Mouse (Mus musculus): ENCODE data around the gene Ppp2r3a. TPM values are rescaled to one million over a fixed set of nuclear protein-coding genes. Genes with fewer than 3 reads are reported as not detected.

The Ppp2r3a gene
- polyA plus RNA-seq, 1 experiment from 2014 or later, result 15.3 TPM

DNA sequence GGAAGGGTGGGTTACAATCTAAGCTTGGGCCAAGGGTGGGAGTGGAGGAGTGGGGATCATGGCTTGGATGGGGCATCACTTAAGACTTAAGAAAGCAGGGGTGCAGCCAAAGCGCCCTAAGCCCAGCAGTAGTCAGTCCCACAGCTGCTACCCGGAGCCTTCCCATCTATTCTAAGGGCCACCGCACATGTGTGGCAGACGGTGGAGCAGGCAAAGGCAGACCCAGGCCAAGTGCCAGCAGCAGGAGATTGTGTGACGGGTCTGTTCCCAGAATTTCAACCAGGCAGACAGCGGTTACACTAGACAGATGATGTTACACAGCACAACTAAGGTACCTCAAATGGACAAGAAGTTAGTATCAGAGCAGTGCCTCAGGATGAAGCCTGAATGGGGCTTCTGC, 29.3 kb upstream of the Ppp2r3a start:
- Histone ChIP-seq H3K4me3 (no peak overlapping the region), H3K9ac (no peak overlapping the region), H3K4me2 (no peak overlapping the region), H3K27ac (no peak overlapping the region), H3K36me3 (no peaks in the 10 kb centered on the region), H3K4me1 (no peaks in the 10 kb centered on the region), H3K27me3 (no peaks in the 10 kb centered on the region), H3K9me3 (no peaks in the 10 kb centered on the region)
- 81% methylated on average over 6 of the region's 6 CpGs for WGBS
- ATAC-seq (ENCODE audit: insufficient number of reproducible peaks, insufficient read depth, low FRiP score, low TSS enrichment, low read depth), result no peak

GRCm38 (mm10) chr9:101280211-101280610, 28.6 kb upstream of the Ppp2r3a start:
- Histone ChIP-seq H3K4me2 (no peak overlapping the region), H3K9me3 (no peaks in the 10 kb centered on the region), H3K36me3 (no peaks in the 10 kb centered on the region), H3K27me3 (no peaks in the 10 kb centered on the region), H3K27ac (no peak overlapping the region), H3K9ac (no peak overlapping the region), H3K4me3 (no peak overlapping the region), H3K4me1 (no peaks in the 10 kb centered on the region)
- no peak for ATAC-seq (ENCODE audit: insufficient number of reproducible peaks, insufficient read depth, low FRiP score, low TSS enrichment, low read depth)
- 52% methylated on average over 10 of the region's 10 CpGs for WGBS

DNA sequence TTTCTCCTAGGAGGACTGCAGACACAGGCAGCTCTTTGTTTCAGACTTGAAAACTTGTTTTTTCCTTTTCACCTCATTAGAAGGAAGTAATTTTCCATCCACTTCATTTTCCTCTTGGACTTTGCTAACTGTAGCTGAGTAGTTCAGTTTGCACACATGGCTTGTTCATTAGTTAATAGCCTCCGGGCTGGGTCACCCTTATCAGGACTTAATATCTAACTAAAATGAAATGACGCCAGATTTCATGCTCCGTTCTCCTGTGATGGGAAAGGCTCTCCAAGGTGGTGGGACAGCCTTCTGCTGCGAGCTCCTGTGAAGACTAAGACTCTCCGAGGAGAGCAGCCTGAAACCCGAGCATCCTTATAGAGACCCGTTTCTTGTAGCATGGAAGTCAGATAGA, 21.1 kb upstream of the Ppp2r3a start:
- no peak for ATAC-seq (ENCODE audit: insufficient number of reproducible peaks, insufficient read depth, low FRiP score, low TSS enrichment, low read depth)
- whole genome bisulfite sequencing, result 46% methylated on average over 7 of the region's 7 CpGs
- no peaks in the 10 kb centered on the region for H3K9me3 ChIP-seq

DNA sequence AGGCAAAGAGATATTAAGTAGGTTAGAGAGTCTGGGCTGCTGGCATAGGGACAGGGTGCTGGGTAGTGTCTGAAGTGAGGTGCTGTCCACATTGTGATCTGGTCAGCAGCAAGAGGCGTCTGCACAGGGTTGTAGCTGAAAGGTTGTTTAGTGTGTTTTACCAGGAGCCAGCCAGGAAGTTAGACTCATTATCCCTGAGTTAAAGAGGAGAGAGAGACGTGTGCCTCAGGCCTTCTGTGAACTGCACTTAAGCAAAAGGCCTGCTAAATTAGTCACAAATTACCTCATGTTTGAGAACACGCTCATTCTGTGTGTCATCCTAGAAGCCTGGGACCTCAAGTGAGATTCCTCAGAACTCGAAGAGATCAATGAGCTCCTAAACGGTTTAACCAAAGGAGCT, 18.4 kb upstream of the Ppp2r3a start:
- 26% methylated on average over 5 of the region's 5 CpGs for WGBS
- Histone ChIP-seq H3K9ac (no peak overlapping the region), H3K4me3 (no peak overlapping the region), H3K27me3 (no peaks in the 10 kb centered on the region), H3K4me2 (no peak overlapping the region), H3K36me3 (no peaks in the 10 kb centered on the region), H3K9me3 (no peaks in the 10 kb centered on the region), H3K27ac (no peak overlapping the region), H3K4me1 (peaks cover 12% of the 10 kb centered on the region; the same call in 1 of the 2 replicates)
- no peak for ATAC-seq (ENCODE audit: insufficient number of reproducible peaks, insufficient read depth, low FRiP score, low TSS enrichment, low read depth)

More for the DNA sequence above, 21.1 kb upstream of the Ppp2r3a start:
- Histone ChIP-seq H3K36me3 (no peaks in the 10 kb centered on the region), H3K27ac (no peak overlapping the region), H3K4me1 (no peaks in the 10 kb centered on the region), H3K9ac (no peak overlapping the region), H3K27me3 (no peaks in the 10 kb centered on the region), H3K4me2 (no peak overlapping the region), H3K4me3 (no peak overlapping the region)

GRCm38 (mm10) chr9:101266043-101266442, 14.4 kb upstream of the Ppp2r3a start:
- H3K27me3 ChIP-seq, result no peaks in the 10 kb centered on the region
- 0 out of 2 replicates have a peak overlapping the region, but pooled peaks have one; percentile 58 for H3K27ac ChIP-seq
- 37% methylated on average over 8 of the region's 8 CpGs for WGBS
- no peaks in the 10 kb centered on the region for H3K9me3 ChIP-seq
- H3K4me1 ChIP-seq, result peaks cover 25% of the 10 kb centered on the region
- H3K9ac ChIP-seq, result no peak overlapping the region
- no peaks in the 10 kb centered on the region for H3K36me3 ChIP-seq
- peak overlapping the region; percentile 41 for H3K4me2 ChIP-seq
- no peak for ATAC-seq (ENCODE audit: insufficient number of reproducible peaks, insufficient read depth, low FRiP score, low TSS enrichment, low read depth)
- no peak overlapping the region for H3K4me3 ChIP-seq

DNA sequence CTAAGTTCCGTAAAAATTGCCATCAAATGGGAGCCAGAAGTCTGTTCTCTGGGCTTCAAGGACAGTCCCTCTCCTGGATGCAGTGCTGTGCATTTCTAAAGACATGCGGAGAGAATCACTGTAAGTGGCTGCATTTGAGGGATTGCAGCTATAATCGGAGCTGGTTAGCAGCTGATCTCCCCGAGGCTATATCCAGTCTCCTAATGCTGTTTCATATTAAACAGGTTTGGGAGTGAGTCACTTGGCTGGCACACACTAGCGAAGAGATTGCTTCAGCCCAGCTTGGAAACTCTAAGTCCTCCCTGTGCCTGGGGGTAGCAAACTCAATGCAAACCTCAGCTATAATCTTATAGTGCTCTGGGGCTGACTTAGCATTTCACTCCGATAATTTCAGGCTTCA, 14.0 kb upstream of the Ppp2r3a start:
- H3K27me3 ChIP-seq, result no peaks in the 10 kb centered on the region
- H3K9me3 ChIP-seq, result no peaks in the 10 kb centered on the region
- H3K4me1 ChIP-seq, result peaks cover 25% of the 10 kb centered on the region
- no peaks in the 10 kb centered on the region for H3K36me3 ChIP-seq
- WGBS, result 9% methylated on average over 6 of the region's 6 CpGs
- peak overlapping the region; percentile 58 for H3K27ac ChIP-seq
- peak; percentile 80; the same call in 1 of the 2 replicates for ATAC-seq (ENCODE audit: insufficient number of reproducible peaks, insufficient read depth, low FRiP score, low TSS enrichment, low read depth)
- peak overlapping the region; percentile 41 for H3K4me2 ChIP-seq
- H3K4me3 ChIP-seq, result no peak overlapping the region
- H3K9ac ChIP-seq, result no peak overlapping the region

GRCm38 (mm10) chr9:101262815-101263214, 11.2 kb upstream of the Ppp2r3a start:
- no peak for ATAC-seq (ENCODE audit: insufficient number of reproducible peaks, insufficient read depth, low FRiP score, low TSS enrichment, low read depth)
- H3K36me3 ChIP-seq, result no peaks in the 10 kb centered on the region
- WGBS, result 82% methylated on average over 3 of the region's 3 CpGs

DNA sequence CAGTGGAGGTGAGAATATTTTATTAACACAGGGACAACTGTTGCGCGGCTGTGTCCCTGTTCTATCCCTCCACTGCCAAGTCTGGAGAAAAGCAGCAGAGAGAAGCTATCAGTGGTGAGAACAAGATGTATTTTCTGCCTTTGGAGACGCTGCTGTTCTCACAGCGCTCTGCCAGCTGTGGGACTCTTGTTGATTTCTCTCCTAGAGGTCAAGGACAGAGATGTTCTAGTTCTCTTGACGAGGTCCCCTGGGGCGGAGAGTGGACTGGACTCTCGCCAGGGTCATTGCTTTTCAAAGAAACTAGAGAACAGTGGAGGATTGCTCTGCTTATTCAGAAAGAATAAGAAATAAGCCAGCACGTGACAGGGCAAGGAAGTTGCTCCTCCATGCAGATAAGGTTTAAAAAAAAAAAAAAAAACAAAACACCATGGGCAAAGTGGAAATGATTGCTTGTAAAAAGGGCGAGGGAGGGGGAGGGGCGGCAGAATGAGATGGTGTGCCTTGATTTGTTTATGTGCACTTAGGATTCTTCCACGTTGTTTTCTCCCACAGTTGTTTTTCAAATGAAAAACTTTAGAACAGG, 10.5 kb upstream of the Ppp2r3a start:
- no peak overlapping the region for H3K4me3 ChIP-seq
- H3K27me3 ChIP-seq, result no peaks in the 10 kb centered on the region
- peaks cover 25% of the 10 kb centered on the region for H3K4me1 ChIP-seq
- WGBS, result 64% methylated on average over 11 of the region's 11 CpGs
- no peaks in the 10 kb centered on the region for H3K36me3 ChIP-seq
- H3K9me3 ChIP-seq, result no peaks in the 10 kb centered on the region
- no peak for ATAC-seq (ENCODE audit: insufficient number of reproducible peaks, insufficient read depth, low FRiP score, low TSS enrichment, low read depth)
- no peak overlapping the region for H3K27ac ChIP-seq
- H3K4me2 ChIP-seq, result no peak overlapping the region
- no peak overlapping the region for H3K9ac ChIP-seq

More at GRCm38 (mm10) chr9:101262815-101263214, 11.2 kb upstream of the Ppp2r3a start:
- Histone ChIP-seq H3K4me3 (no peak overlapping the region), H3K4me1 (peaks cover 25% of the 10 kb centered on the region), H3K9me3 (no peaks in the 10 kb centered on the region), H3K4me2 (no peak overlapping the region), H3K27me3 (no peaks in the 10 kb centered on the region), H3K9ac (no peak overlapping the region), H3K27ac (no peak overlapping the region)

- Histone ChIP-seq H3K4me3 (no peak overlapping the region), H3K4me1 (peaks cover 25% of the 10 kb centered on the region), H3K36me3 (no peaks in the 10 kb centered on the region), H3K9ac (no peak overlapping the region), H3K9me3 (no peaks in the 10 kb centered on the region), H3K27ac (no peak overlapping the region), H3K27me3 (no peaks in the 10 kb centered on the region), H3K4me2 (no peak overlapping the region)
- 56% methylated on average over 4 of the region's 4 CpGs for WGBS
- ATAC-seq (ENCODE audit: insufficient number of reproducible peaks, insufficient read depth, low FRiP score, low TSS enrichment, low read depth), result no peak
Measured at GRCm38 (mm10) chr9:101261443-101261842, 9.8 kb upstream of the Ppp2r3a start.

GRCm38 (mm10) chr9:101253136-101253535, 1.5 kb upstream of the Ppp2r3a start:
- 74% methylated on average over 3 of the region's 3 CpGs for WGBS
- no peaks in the 10 kb centered on the region for H3K36me3 ChIP-seq
- no peak for ATAC-seq (ENCODE audit: insufficient number of reproducible peaks, insufficient read depth, low FRiP score, low TSS enrichment, low read depth)
- peaks cover 14% of the 10 kb centered on the region for H3K4me1 ChIP-seq
- H3K27me3 ChIP-seq, result no peaks in the 10 kb centered on the region
- no peak overlapping the region for H3K4me2 ChIP-seq
- no peak overlapping the region for H3K4me3 ChIP-seq
- no peak overlapping the region for H3K27ac ChIP-seq
- H3K9ac ChIP-seq, result no peak overlapping the region
- no peaks in the 10 kb centered on the region for H3K9me3 ChIP-seq

GRCm38 (mm10) chr9:101252541-101252940, 946 bp upstream of the Ppp2r3a start:
- Histone ChIP-seq H3K27ac (no peak overlapping the region), H3K9me3 (no peaks in the 10 kb centered on the region), H3K4me3 (no peak overlapping the region), H3K4me1 (peaks cover 14% of the 10 kb centered on the region), H3K4me2 (no peak overlapping the region), H3K27me3 (no peaks in the 10 kb centered on the region), H3K36me3 (no peaks in the 10 kb centered on the region), H3K9ac (no peak overlapping the region)
- ATAC-seq (ENCODE audit: insufficient number of reproducible peaks, insufficient read depth, low FRiP score, low TSS enrichment, low read depth), result no peak
- WGBS, result 70% methylated on average over 4 of the region's 4 CpGs

GRCm38 (mm10) chr9:101250981-101251643, 483 bp downstream of the Ppp2r3a start:
- Histone ChIP-seq H3K4me3 (peak overlapping the region; percentile 83), H3K9me3 (no peaks in the 10 kb centered on the region), H3K27me3 (no peaks in the 10 kb centered on the region), H3K9ac (peak overlapping the region; percentile 92), H3K27ac (peak overlapping the region; percentile 98), H3K4me2 (peak overlapping the region; percentile 76), H3K4me1 (peaks cover 14% of the 10 kb centered on the region), H3K36me3 (no peaks in the 10 kb centered on the region)
- peak; percentile 92 for ATAC-seq (ENCODE audit: insufficient number of reproducible peaks, insufficient read depth, low FRiP score, low TSS enrichment, low read depth)
- under 1% methylated on average over 60 of the region's 61 CpGs for WGBS

Measured in embryonic facial prominence, embryonic 13.5 days (tissue).